12 mouse cellular contexts compared by ENCODE assay signal in genomic region chr10:84597127-84597785, GRCm38 (mm10). TPM values are rescaled to one million over a fixed set of nuclear protein-coding genes. Genes with fewer than 3 reads are reported as not detected.
A peak's percentile ranks its signal among the peaks of the same experiment; 100 is the strongest.
DNase-seq lines count a peak whose midpoint lies in the region; ATAC-seq and TF ChIP-seq lines count a peak whose summit lies in the region.
"Had no signal": no experiment of that assay in that cellular context is flagged by ENCODE, and none has a peak within 500 bp of the region (broad histone marks: within the 10 kb centered on the region; RNA-seq: fewer than 3 reads in every experiment).

No protein-coding gene starts in this region.

- TF ChIP-seq POLR2A in kidney, adult 2 months (IDR thresholded peaks at IDR 0.05; ENCODE audit: low read depth, low read length), result no peak

- H3K27me3 ChIP-seq in kidney, adult 2 months (replicated peaks; ENCODE audit: control insufficient read depth, insufficient read depth, low read length), result no peaks in the 10 kb centered on the region
- H3K27me3 ChIP-seq in kidney, embryonic 14.5 days (ENCODE audit: control insufficient read depth, insufficient read depth, low read length), result no peaks in the 10 kb centered on the region
- no peaks in the 10 kb centered on the region for H3K27me3 ChIP-seq in heart, embryonic 14.5 days (ENCODE audit: control insufficient read depth, insufficient read depth, low read length)
- H3K27me3 ChIP-seq: embryonic facial prominence, embryonic 12.5 days; Patski had no signal

- peak; percentile 20 to 44 for DNase-seq in adrenal gland, postnatal 36 days
- DNase-seq in adrenal gland, postnatal 4 days (ENCODE audit: low spot score in 2 of 2), result no peak
- DNase-seq in kidney, adult 2 months, result peak; percentile 79
- DNase-seq in lung, postnatal 10 days, result peak; percentile 65
- no peak for DNase-seq in ovary, postnatal 10 days (ENCODE audit: low spot score)
- DNase-seq in embryo, embryonic 9.5 days (ENCODE audit: extremely low spot score), result no peak
- DNase-seq: left cerebral cortex, postnatal 4 days had no signal

- H3K4me1 ChIP-seq in kidney, adult 2 months (ENCODE audit: control insufficient read depth, insufficient read depth, low read length), result peaks cover 5% of the 10 kb centered on the region
- H3K4me1 ChIP-seq in kidney, embryonic 14.5 days (ENCODE audit: control insufficient read depth, insufficient read depth, low read length), result no peaks in the 10 kb centered on the region
- H3K4me1 ChIP-seq in heart, embryonic 14.5 days (ENCODE audit: control insufficient read depth in 2 of 2, insufficient read depth in 2 of 2, low read length in 2 of 2), result peaks cover 4 to 11% of the 10 kb centered on the region in 2 experiments; a peak in 3 of 4 replicates
- H3K4me1 ChIP-seq: embryonic facial prominence, embryonic 12.5 days had no signal

- no peak for ATAC-seq in kidney, embryonic 14.5 days (ENCODE audit: low FRiP score, low TSS enrichment)
- peak; percentile 48; the same call in 1 of the 2 replicates for ATAC-seq in heart, embryonic 14.5 days (ENCODE audit: insufficient number of reproducible peaks, insufficient read depth, low FRiP score, low read depth)
- ATAC-seq: Patski had no signal

- peaks cover 5% of the 10 kb centered on the region; the same call in 1 of the 2 replicates for H3K36me3 ChIP-seq in kidney, adult 2 months (ENCODE audit: control insufficient read depth, insufficient read depth, low read length)
- H3K36me3 ChIP-seq in kidney, embryonic 14.5 days (ENCODE audit: control insufficient read depth, insufficient read depth, low read length), result no peaks in the 10 kb centered on the region
- peaks cover 25% of the 10 kb centered on the region for H3K36me3 ChIP-seq in heart, embryonic 14.5 days (ENCODE audit: control insufficient read depth, insufficient read depth, low read length)
- H3K36me3 ChIP-seq: embryonic facial prominence, embryonic 12.5 days had no signal

- no peak overlapping the region for H3K4me3 ChIP-seq in kidney, adult 2 months (ENCODE audit: insufficient read depth, low read depth, low read length)
- no peak overlapping the region for H3K4me3 ChIP-seq in kidney, embryonic 14.5 days (ENCODE audit: low read length)
- no peak overlapping the region for H3K4me3 ChIP-seq in heart, embryonic 14.5 days (ENCODE audit: control insufficient read depth in 1 of 2, insufficient read depth in 1 of 2, low read depth in 1 of 2, low read length in 2 of 2)
- H3K4me3 ChIP-seq: embryonic facial prominence, embryonic 12.5 days; megakaryocyte, embryonic 14.5 days had no signal

- 15% methylated on average over 3 of the region's 3 CpGs for WGBS in kidney, adult 2 months
- 38% methylated on average over 3 of the region's 3 CpGs for WGBS in kidney, embryonic 14.5 days
- WGBS in heart, embryonic 14.5 days, result 8% methylated on average over 3 of the region's 3 CpGs

- H3K9me3 ChIP-seq in kidney, embryonic 14.5 days (ENCODE audit: control insufficient read depth, low read length), result no peaks in the 10 kb centered on the region
- H3K9me3 ChIP-seq in heart, embryonic 14.5 days (ENCODE audit: control insufficient read depth, low read length), result no peaks in the 10 kb centered on the region
- H3K9me3 ChIP-seq: embryonic facial prominence, embryonic 12.5 days; megakaryocyte, embryonic 14.5 days had no signal

- no peak overlapping the region for H3K9ac ChIP-seq in kidney, embryonic 14.5 days (ENCODE audit: low read depth, low read length)
- no peak overlapping the region for H3K9ac ChIP-seq in heart, embryonic 14.5 days (ENCODE audit: low read length)
- H3K9ac ChIP-seq: embryonic facial prominence, embryonic 12.5 days had no signal

- H3K27ac ChIP-seq in kidney, adult 2 months (ENCODE audit: insufficient read depth, low read depth, low read length), result peak overlapping the region; percentile 41
- no peak overlapping the region for H3K27ac ChIP-seq in kidney, embryonic 14.5 days (ENCODE audit: low read depth, low read length)
- peak overlapping the region; percentile 79 to 93 for H3K27ac ChIP-seq in heart, embryonic 14.5 days (replicated peaks in 1 of 2; ENCODE audit: control insufficient read depth in 1 of 2, insufficient read depth in 1 of 2, low read depth in 2 of 2, low read length in 2 of 2)
- H3K27ac ChIP-seq: embryonic facial prominence, embryonic 12.5 days had no signal

- H3K4me2 ChIP-seq in kidney, embryonic 14.5 days (replicated peaks; ENCODE audit: low read depth, low read length), result no peak overlapping the region
- H3K4me2 ChIP-seq in heart, embryonic 14.5 days (ENCODE audit: low read length), result peak overlapping the region; percentile 18
- H3K4me2 ChIP-seq: embryonic facial prominence, embryonic 12.5 days had no signal

- TF ChIP-seq CTCF in kidney, adult 2 months (conservative IDR thresholded peaks at IDR 0.05; ENCODE audit: insufficient read depth, insufficient read length, low read depth, low read length), result no peak

RNA-seq across cellular contexts. Expression of gene Tcp11l2, which starts 20.8 kb away (rescaled TPM):
- total RNA-seq in adrenal gland, postnatal 36 days (2021), result 10 to 100 TPM; 48.0 to 55.3 TPM
- 10 to 100 TPM; 50.1 to 51.2 TPM for total RNA-seq in adrenal gland, postnatal 4 days (2021)
- 24.0 and 32.3 TPM in 2 replicates for polyA plus RNA-seq in kidney, adult 2 months (2012; rRNA removed)
- 6.5 and 11.3 TPM in 2 replicates for polyA plus RNA-seq in kidney, embryonic 14.5 days (2014; fragmentation: Nextera tagmentation; extraction: Ambion mirVana)
- polyA plus RNA-seq in heart, embryonic 14.5 days (2014; fragmentation: Nextera tagmentation; extraction: Ambion mirVana), result 36.2 and 36.6 TPM in 2 replicates

RNA-seq across cellular contexts. Expression of gene Polr3b, which starts 24.8 kb away (rescaled TPM):
- 10 to 100 TPM; 22.2 to 37.2 TPM for total RNA-seq in adrenal gland, postnatal 36 days (2021)
- 10 to 100 TPM; 28.5 to 31.6 TPM for total RNA-seq in adrenal gland, postnatal 4 days (2021)
- polyA plus RNA-seq in kidney, adult 2 months (2012; rRNA removed), result 3.7 and 5.1 TPM in 2 replicates
- 12.3 and 21.7 TPM in 2 replicates for polyA plus RNA-seq in kidney, embryonic 14.5 days (2014; fragmentation: Nextera tagmentation; extraction: Ambion mirVana)
- polyA plus RNA-seq in heart, embryonic 14.5 days (2014; fragmentation: Nextera tagmentation; extraction: Ambion mirVana), result 12.4 and 12.9 TPM in 2 replicates

Comparison
In these comparisons a context has a peak if more than half of its experiments do, and no peak if none do; other contexts are left out.
1. DNase-seq: peak in adrenal gland, postnatal 36 days (2 of 2), kidney, adult 2 months (single experiment) and lung, postnatal 10 days (single experiment); none in adrenal gland, postnatal 4 days (0 of 2), ovary, postnatal 10 days (single experiment) and embryo, embryonic 9.5 days (single experiment).